Mouse (Mus musculus): Measurements from ENCODE around the gene Fads3. TPM values are rescaled to one million over a fixed set of nuclear protein-coding genes. Genes with fewer than 3 reads are reported as not detected.

The Fads3 gene
- 8.6 and 10.0 TPM in 2 replicates for polyA plus RNA-seq (2015; fragmentation: Nextera tagmentation; extraction: Ambion mirVana)

DNA sequence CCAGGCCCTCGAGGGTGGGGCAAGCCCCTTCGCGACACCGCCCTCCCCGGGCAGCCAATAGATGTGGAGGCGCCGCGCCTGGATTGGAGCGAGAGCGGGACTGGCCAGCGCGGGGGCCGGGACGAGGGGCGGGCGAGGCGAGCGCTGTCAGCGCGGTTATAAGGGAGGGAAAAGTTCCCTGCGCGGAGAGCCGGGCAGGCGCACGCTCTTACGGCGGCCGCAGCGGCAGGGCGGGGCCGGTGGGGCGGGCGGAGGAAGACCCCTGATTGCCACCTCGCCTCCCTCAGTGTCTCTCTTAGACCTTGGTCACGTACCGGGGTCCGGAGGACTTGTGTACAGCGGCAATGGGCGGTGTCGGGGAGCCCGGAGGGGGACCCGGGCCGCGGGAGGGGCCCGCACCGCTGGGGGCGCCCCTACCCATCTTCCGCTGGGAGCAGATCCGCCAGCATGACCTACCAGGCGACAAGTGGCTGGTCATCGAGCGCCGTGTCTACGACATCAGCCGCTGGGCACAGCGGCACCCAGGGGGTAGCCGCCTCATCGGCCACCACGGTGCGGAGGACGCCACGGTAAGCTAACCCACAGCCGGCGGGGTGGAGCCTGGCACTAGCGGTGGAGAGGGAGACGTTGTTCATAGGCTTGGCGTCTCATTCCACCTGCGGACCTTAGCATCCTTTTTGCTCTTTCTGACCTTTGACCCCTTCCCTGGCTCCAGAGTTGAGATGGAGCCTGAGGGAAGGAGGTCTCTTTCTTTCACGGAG, at the start of gene Fads3:
Gene Fads3, plus strand, starts transcription at position 182 of the 761 bp plus-strand sequence.
- peak; percentile 78 for ATAC-seq (ENCODE audit: insufficient number of reproducible peaks, insufficient read depth, low FRiP score, low TSS enrichment, low read depth)
- Histone ChIP-seq H3K27me3 (no peaks in the 10 kb centered on the region; the same call in 1 of the 2 replicates), H3K4me3 (peak within 1 kb of the TSS; percentile 69), H3K9me3 (no peaks in the 10 kb centered on the region), H3K36me3 (no peaks in the 10 kb centered on the region), H3K4me1 (peaks cover 34% of the 10 kb centered on the region), H3K27ac (peak within 1 kb of the TSS; percentile 44; the same call in 1 of the 2 replicates), H3K4me2 (peak within 1 kb of the TSS; percentile 99), H3K9ac (peak within 1 kb of the TSS; percentile 80)
- WGBS, result under 1% methylated on average over 66 of the region's 69 CpGs

DNA sequence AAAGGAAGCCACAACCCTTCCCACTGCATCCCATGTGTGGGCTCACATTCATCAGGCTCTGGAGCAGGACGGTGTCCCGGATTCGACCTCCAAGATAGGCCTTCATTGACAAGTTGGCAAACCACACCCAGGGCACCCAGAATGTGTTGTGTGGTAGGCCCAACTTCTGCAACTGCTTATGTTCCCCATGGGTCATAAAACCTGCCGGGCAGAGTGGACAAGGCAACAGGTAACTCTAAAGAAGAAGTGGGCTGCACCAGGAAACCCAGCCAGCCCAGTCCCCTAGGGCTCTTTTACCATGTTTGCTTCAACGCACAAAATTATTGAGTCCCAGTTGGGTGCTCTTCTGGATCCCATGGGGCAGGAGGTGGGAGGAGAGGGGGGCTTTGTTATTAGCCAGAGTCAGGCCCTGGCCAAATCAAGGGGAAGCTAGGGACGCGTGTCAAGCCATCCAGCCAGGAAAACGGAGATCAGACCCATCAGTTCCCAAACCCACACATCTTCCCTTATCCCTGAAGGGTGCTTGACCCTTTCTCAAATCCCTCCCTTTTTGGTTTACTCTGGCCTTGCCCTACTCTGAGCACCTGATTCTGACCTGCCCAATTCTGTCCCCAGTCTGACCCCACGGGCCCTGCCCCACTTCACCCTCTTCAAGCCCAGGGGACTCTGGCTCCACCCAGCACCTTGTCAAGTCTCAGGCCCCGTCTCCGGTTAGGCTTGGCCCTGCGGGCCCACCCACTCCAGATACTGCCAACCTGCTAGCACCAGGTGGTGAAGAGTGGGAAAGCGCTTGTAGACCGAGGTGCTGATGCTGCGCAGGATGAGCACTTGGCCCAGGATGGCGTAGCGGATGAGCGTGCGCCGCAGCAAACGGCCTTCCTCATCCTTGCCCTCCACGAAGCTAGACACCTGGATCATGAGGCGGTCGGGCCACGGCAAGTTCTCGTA, 49.1 kb upstream of the Fads3 start:
- peak overlapping the region; percentile 62 for H3K4me2 ChIP-seq
- ATAC-seq (ENCODE audit: insufficient number of reproducible peaks, insufficient read depth, low FRiP score, low TSS enrichment, low read depth), result 0 out of 2 replicates have a peak, but pooled peaks have one; percentile 34
- no peaks in the 10 kb centered on the region for H3K27me3 ChIP-seq
- peaks cover 14% of the 10 kb centered on the region for H3K4me1 ChIP-seq
- 43% methylated on average over 26 of the region's 26 CpGs for WGBS
- no peaks in the 10 kb centered on the region for H3K36me3 ChIP-seq
- H3K9ac ChIP-seq, result peak overlapping the region; percentile 59
- no peak overlapping the region for H3K27ac ChIP-seq
- H3K9me3 ChIP-seq, result no peaks in the 10 kb centered on the region
- H3K4me3 ChIP-seq, result peak overlapping the region; percentile 38

DNA sequence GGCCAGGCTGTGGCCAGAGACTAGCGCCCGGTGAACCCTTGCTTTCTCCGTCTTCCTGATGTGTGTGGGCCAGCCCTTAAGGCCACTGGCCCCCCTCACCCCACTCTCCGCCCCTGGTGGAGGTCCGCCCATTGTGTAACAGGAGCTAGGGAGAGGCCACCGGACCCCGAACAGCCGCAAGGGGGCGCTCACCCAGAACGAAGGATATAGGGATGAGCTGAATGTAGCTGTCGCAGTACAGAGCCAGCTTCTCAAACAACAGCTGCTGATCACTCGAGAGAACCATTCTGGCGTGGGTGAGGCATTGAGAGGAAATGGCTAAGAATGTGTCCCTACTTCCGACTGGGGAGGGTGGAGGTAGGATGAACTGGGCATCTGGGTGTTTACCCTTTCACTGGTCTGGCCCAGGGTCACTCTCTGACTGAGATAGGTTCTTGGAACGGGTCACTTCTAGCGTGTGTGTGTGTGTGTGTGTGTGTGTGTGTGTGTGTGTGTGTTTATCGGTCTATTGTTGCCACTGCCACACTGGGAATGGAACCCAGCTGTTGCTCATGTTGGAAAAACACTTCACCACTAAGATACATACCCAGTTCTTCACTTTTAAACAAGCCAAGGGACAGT, 48.2 kb upstream of the Fads3 start:
- H3K9ac ChIP-seq, result peak overlapping the region; percentile 59
- peak; percentile 71 for ATAC-seq (ENCODE audit: insufficient number of reproducible peaks, insufficient read depth, low FRiP score, low TSS enrichment, low read depth)
- no peaks in the 10 kb centered on the region for H3K27me3 ChIP-seq
- H3K27ac ChIP-seq, result no peak overlapping the region
- peaks cover 10% of the 10 kb centered on the region for H3K4me1 ChIP-seq
- peak overlapping the region; percentile 38 for H3K4me3 ChIP-seq
- H3K4me2 ChIP-seq, result peak overlapping the region; percentile 62
- no peaks in the 10 kb centered on the region for H3K9me3 ChIP-seq
- 9% methylated on average over 17 of the region's 17 CpGs for WGBS
- H3K36me3 ChIP-seq, result no peaks in the 10 kb centered on the region

DNA sequence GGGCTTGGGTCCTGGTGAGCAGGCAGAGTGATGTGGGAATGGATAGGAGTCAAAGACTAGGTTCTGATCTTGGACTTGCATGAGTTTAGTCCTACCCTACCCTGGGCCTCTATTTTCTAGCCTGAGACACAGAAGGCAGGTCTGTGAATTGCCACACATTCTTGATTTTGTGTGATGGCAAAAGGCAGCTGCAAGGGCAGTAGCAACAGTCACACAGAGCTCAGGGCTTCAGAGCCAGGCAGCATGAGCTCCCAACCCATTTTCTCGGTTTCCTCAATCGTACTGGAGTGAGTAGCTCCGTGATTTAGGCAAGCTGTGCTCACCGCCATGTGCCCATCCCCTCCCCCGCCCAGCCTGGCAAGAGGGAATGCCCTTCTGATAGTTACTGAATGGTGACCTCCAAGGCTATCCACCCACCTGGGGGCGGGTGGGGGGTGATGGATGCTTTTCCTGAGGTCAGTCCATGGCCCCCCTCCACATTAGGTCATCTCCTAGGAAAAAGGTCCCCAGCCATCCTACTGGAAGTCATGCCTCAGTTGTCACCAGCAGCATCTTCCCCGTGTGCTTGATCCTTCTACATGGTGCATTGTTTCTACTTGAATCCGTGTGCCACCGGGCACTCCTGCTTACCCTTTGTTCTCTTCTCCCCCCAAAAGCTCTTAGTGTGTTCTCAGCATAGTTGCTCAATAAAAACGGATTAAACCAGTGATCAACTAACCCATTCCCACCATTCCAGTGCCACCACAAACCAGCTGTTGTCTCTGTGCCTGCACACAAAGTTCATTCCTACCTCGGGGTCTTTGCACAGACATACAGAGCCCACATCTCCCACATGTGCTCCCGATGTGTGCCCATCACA, 43.9 kb upstream of the Fads3 start:
- no peak overlapping the region for H3K4me3 ChIP-seq
- H3K27ac ChIP-seq, result no peak overlapping the region
- WGBS, result 69% methylated on average over 12 of the region's 12 CpGs
- ATAC-seq (ENCODE audit: insufficient number of reproducible peaks, insufficient read depth, low FRiP score, low TSS enrichment, low read depth), result no peak
- H3K4me2 ChIP-seq, result no peak overlapping the region
- H3K36me3 ChIP-seq, result no peaks in the 10 kb centered on the region
- no peak overlapping the region for H3K9ac ChIP-seq
- no peaks in the 10 kb centered on the region for H3K27me3 ChIP-seq
- 0 out of 2 replicates have a peak, but pooled peaks cover 3% of the 10 kb centered on the region for H3K9me3 ChIP-seq
- peaks cover 10% of the 10 kb centered on the region for H3K4me1 ChIP-seq

DNA sequence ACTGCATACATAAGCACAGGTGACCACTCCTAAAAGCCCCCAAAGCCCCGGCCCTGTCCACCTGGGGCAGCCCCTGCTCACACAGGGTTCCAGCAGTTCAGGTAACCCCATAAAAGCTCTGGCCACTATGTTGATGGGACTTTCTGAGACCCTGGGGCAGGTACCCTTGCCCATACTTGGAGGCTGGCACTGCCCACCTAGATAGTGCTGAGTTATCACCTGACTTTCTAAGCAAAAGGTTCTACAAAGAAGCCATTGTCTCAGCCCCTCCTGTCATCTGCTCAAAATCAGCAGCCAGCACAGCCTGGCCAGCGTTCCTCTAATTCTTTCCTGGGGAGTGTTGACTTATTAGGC, 43.3 kb upstream of the Fads3 start:
- Histone ChIP-seq H3K4me1 (peaks cover 4% of the 10 kb centered on the region; the same call in 1 of the 2 replicates), H3K9ac (no peak overlapping the region), H3K4me3 (no peak overlapping the region), H3K4me2 (no peak overlapping the region), H3K9me3 (0 out of 2 replicates have a peak, but pooled peaks cover 3% of the 10 kb centered on the region), H3K36me3 (no peaks in the 10 kb centered on the region), H3K27ac (no peak overlapping the region), H3K27me3 (no peaks in the 10 kb centered on the region)
- 60% methylated on average over 2 of the region's 2 CpGs for WGBS
- no peak for ATAC-seq (ENCODE audit: insufficient number of reproducible peaks, insufficient read depth, low FRiP score, low TSS enrichment, low read depth)

DNA sequence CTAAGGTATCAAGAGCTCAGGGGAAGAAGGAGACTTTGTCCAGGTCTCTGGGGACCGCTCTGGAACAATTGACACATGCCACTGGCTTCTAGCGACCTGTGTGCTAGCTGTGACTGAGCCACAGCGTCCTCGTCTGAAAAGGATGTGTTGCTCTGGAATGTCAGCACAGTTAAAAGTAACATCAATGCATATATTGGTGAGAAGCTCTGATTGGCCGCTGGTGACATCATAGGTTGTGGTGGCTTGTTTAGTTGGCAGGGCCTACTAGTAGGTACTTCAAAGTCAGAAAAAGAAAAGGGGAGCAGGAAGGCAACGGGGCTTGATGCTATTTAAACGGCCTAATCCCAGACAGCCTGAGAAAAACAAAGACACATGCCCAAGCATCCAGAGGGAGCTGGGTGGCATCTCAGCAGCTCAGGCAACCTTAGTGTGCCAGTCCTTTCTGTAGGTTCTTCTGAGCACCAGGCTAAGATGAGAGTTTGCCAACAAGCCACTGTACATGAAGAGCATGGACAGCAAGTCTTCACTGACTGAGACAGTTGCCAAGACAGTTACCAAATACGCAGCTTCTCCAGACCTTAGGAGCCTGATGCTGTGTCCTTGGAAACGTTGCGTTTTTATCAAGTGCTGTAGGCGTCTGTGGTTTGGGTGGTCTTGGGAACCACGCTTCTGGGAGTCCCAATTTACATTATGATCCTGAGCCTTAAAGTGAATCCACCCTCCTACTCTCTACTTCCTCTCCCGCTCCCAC, 42.5 kb upstream of the Fads3 start:
- H3K27ac ChIP-seq, result no peak overlapping the region

DNA sequence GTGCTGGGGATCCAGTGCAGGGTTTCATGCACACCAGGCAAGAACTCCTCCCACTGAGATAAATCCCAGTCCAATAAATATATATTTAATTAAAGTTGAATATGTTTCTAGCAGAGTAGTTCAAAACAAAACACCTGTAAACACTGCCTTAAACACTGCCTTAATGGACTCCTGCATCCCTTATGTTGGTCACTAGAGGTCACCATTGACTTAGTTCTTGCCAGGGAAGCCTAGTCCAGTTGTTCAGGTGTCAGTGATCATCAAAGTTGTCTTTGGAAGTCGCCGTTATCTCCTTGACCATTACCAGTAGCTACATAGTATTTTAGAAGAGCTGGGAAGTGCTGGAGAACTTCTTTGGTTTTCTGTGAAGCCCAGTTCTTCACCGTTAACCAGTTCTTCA, 41.0 kb upstream of the Fads3 start:
- no peak overlapping the region for H3K4me3 ChIP-seq
- 19% methylated on average over 3 of the region's 3 CpGs for WGBS
- no peaks in the 10 kb centered on the region for H3K36me3 ChIP-seq
- H3K4me1 ChIP-seq, result no peaks in the 10 kb centered on the region
- H3K27ac ChIP-seq, result no peak overlapping the region
- no peak overlapping the region for H3K9ac ChIP-seq
- H3K9me3 ChIP-seq, result 0 out of 2 replicates have a peak, but pooled peaks cover 3% of the 10 kb centered on the region
- no peaks in the 10 kb centered on the region for H3K27me3 ChIP-seq
- ATAC-seq (ENCODE audit: insufficient number of reproducible peaks, insufficient read depth, low FRiP score, low TSS enrichment, low read depth), result no peak
- H3K4me2 ChIP-seq, result no peak overlapping the region

More for the DNA sequence above, 42.5 kb upstream of the Fads3 start:
- H3K9me3 ChIP-seq, result 0 out of 2 replicates have a peak, but pooled peaks cover 3% of the 10 kb centered on the region
- no peak overlapping the region for H3K4me2 ChIP-seq
- H3K4me1 ChIP-seq, result no peaks in the 10 kb centered on the region
- H3K27me3 ChIP-seq, result no peaks in the 10 kb centered on the region
- no peak overlapping the region for H3K9ac ChIP-seq
- ATAC-seq (ENCODE audit: insufficient number of reproducible peaks, insufficient read depth, low FRiP score, low TSS enrichment, low read depth), result no peak
- no peaks in the 10 kb centered on the region for H3K36me3 ChIP-seq
- H3K4me3 ChIP-seq, result no peak overlapping the region
- 60% methylated on average over 13 of the region's 13 CpGs for WGBS

DNA sequence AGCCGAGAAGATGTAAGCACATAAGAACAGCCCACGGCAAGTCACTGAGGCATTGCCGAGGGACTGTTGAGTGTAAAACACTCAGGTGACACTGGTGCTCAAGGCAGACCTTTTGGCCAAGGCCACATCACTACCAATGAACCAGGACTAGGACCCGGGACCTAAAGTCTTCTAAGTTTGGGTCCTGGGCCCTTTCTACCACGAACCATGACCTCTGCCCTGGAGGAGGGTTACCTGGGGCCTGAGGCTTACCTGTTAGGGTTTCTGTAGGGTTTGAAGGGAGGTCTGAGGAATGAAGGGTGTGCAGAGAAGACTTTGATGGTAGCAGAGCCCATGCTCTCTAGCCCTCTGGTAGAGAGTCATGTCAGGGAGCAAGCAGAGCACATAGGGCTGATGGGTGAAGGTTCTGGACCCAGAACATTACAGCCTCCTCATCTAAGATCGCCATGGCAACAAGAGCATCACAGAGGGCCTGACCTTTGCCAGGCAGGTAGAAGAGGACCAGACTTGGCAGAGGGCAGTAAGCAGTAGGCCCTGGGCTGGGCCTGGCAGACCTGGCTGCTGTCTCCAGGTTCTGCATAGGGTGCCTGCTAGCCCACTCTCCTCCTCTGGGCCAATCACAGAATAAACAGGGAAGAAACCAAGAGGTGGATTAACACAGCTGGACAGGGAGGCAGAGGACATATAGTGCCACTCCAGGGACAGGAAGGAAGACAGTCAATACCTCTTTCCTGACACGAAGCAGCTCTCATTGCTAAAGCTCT, 40.0 kb upstream of the Fads3 start, which contains the start of the genes Best1 and Rab3il1:
Gene Best1, minus strand, starts transcription at position 428 of the 764 bp plus-strand sequence.
Gene Rab3il1, plus strand, starts transcription at position 464 of the 764 bp plus-strand sequence.
- H3K4me1 ChIP-seq, result no peaks in the 10 kb centered on the region
- H3K9me3 ChIP-seq, result 0 out of 2 replicates have a peak, but pooled peaks cover 3% of the 10 kb centered on the region
- H3K36me3 ChIP-seq, result no peaks in the 10 kb centered on the region
- ATAC-seq (ENCODE audit: insufficient number of reproducible peaks, insufficient read depth, low FRiP score, low TSS enrichment, low read depth), result no peak
- H3K4me3 ChIP-seq, result no peak within 1 kb of the TSS
- H3K9ac ChIP-seq, result no peak within 1 kb of the TSS
- H3K4me2 ChIP-seq, result no peak within 1 kb of the TSS
- no peak within 1 kb of the TSS for H3K27ac ChIP-seq
- WGBS, result 73% methylated on average over 7 of the region's 7 CpGs
- no peaks in the 10 kb centered on the region for H3K27me3 ChIP-seq

DNA sequence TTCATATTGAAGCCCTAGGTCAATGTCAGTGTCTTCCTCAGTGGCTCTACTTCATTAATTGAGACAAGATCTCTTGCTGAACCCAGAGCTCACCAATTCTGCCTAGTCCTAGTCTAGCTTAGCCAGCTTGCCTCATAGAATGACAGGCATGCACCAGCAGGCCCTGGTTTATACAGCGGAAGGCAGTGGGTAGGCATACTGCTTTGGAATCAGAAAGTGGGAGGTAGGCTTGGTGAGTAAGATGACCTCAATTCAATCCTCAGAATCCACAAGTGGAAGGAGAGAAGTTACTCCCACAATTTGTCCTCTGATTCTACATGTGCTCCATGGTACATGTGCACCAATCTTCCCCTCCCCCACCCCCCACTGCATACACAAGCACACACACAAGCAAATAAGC, 37.7 kb upstream of the Fads3 start:
- no peak for ATAC-seq (ENCODE audit: insufficient number of reproducible peaks, insufficient read depth, low FRiP score, low TSS enrichment, low read depth)
- no peaks in the 10 kb centered on the region for H3K36me3 ChIP-seq
- H3K9me3 ChIP-seq, result 0 out of 2 replicates have a peak, but pooled peaks cover 3% of the 10 kb centered on the region
- H3K27me3 ChIP-seq, result no peaks in the 10 kb centered on the region
- H3K4me2 ChIP-seq, result no peak overlapping the region
- H3K9ac ChIP-seq, result no peak overlapping the region
- WGBS, result 96% methylated on average over 1 of the region's 1 CpGs
- H3K4me3 ChIP-seq, result no peak overlapping the region
- H3K27ac ChIP-seq, result no peak overlapping the region
- no peaks in the 10 kb centered on the region for H3K4me1 ChIP-seq

Measured in embryonic facial prominence, embryonic 13.5 days (tissue).